23 mouse cellular contexts compared by ENCODE assay signal in the genomic region with DNA sequence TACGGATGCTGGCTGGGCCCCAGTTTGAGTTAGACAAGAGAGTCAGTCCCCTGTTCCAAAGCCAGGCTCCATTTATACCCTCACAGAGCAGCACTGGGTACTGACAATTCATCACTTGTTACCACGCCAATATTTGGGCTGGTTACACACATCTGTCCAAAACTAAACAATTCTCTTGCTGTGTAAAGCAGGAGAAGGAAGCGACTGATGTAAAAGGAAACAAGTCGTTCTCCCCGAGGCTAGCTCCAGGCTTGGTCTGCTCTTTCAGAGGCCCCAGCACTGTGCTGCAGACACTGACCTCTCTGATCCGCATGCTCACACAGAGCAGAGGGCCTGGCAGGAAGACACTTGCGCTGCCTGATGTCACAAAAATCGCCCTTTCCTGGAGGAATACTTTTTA. TPM values are rescaled to one million over a fixed set of nuclear protein-coding genes. Genes with fewer than 3 reads are reported as not detected.
DNase-seq lines count a peak whose midpoint lies in the region; ATAC-seq and TF ChIP-seq lines count a peak whose summit lies in the region.
"Had no signal": no experiment of that assay in that cellular context is flagged by ENCODE, and none has a peak within 500 bp of the region (broad histone marks: within the 10 kb centered on the region; RNA-seq: fewer than 3 reads in every experiment).

No protein-coding gene starts in this region.

- H3K4me1 ChIP-seq in forebrain, postnatal 0 days (ENCODE audit: insufficient read depth), result no peaks in the 10 kb centered on the region
- H3K4me1 ChIP-seq in forebrain, embryonic 15.5 days, result no peaks in the 10 kb centered on the region
- H3K4me1 ChIP-seq: forebrain, embryonic 12.5 days; limb, embryonic 15.5 days; midbrain, embryonic 10.5 days; neural tube, embryonic 12.5 days had no signal

- peak; percentile 50; the same call in 1 of the 2 replicates for ATAC-seq in forebrain, postnatal 0 days
- no peak for ATAC-seq in forebrain, embryonic 15.5 days (replicated peaks)
- ATAC-seq: activated CD4-positive, CD25-positive, alpha-beta regulatory T cell, adult 4 months; intestine, embryonic 16.5 days had no signal

- no peaks in the 10 kb centered on the region for H3K27me3 ChIP-seq in forebrain, postnatal 0 days (ENCODE audit: insufficient read depth, low read length)
- H3K27me3 ChIP-seq in forebrain, embryonic 15.5 days, result no peaks in the 10 kb centered on the region
- H3K27me3 ChIP-seq: forebrain, embryonic 12.5 days; limb, embryonic 15.5 days; liver, embryonic 15.5 days; neural tube, embryonic 12.5 days had no signal

- DNase-seq in forebrain, postnatal 0 days, result no peak
- peak in 1 of 2 experiments; percentile 49 for DNase-seq in layer of hippocampus, adult 2 months (ENCODE audit: low spot score in 2 of 2)
- DNase-seq in layer of hippocampus, adult 9-10 months (ENCODE audit: low spot score), result no peak
- DNase-seq in right cerebral cortex, adult 18-20 months, result peak; percentile 50
- no peak for DNase-seq in right cerebral cortex, postnatal 14 days
- no peak for DNase-seq in thymus, postnatal 14 days
- DNase-seq: adrenal gland, postnatal 14 days; cerebellum, adult 11 months; cerebellum, postnatal 14 days; gastrocnemius, postnatal 25 days; kidney, postnatal 36 days; right cerebral cortex, postnatal 25 days; thymus, postnatal 36 days had no signal

- peaks cover 72% of the 10 kb centered on the region for H3K36me3 ChIP-seq in forebrain, postnatal 0 days (ENCODE audit: insufficient read depth)
- H3K36me3 ChIP-seq in forebrain, embryonic 15.5 days, result peaks cover 92% of the 10 kb centered on the region

- no peak overlapping the region for H3K4me2 ChIP-seq in forebrain, postnatal 0 days (ENCODE audit: low read depth)
- H3K4me2 ChIP-seq in forebrain, embryonic 15.5 days (replicated peaks), result no peak overlapping the region
- H3K4me2 ChIP-seq: forebrain, embryonic 12.5 days; limb, embryonic 15.5 days; liver, embryonic 15.5 days; neural tube, embryonic 12.5 days had no signal

- H3K27ac ChIP-seq in forebrain, postnatal 0 days (ENCODE audit: low read depth, low read length), result no peak overlapping the region
- H3K27ac ChIP-seq in forebrain, embryonic 15.5 days (replicated peaks), result no peak overlapping the region
- H3K27ac ChIP-seq in layer of hippocampus, adult 2 months, result peak overlapping the region; percentile 72
- H3K27ac ChIP-seq: forebrain, embryonic 12.5 days; limb, embryonic 15.5 days; liver, embryonic 15.5 days; macrophage; midbrain, embryonic 10.5 days; neural tube, embryonic 12.5 days had no signal

- TF ChIP-seq CTCF in forebrain, postnatal 0 days (IDR thresholded peaks at IDR 0.05; ENCODE audit: low read depth), result no peak
- no peak for TF ChIP-seq CTCF in layer of hippocampus, adult 2 months (conservative IDR thresholded peaks at IDR 0.05)

- no peaks in the 10 kb centered on the region for H3K9me3 ChIP-seq in forebrain, postnatal 0 days (ENCODE audit: low read length)
- no peaks in the 10 kb centered on the region for H3K9me3 ChIP-seq in forebrain, embryonic 15.5 days
- H3K9me3 ChIP-seq: forebrain, embryonic 12.5 days; G1E; limb, embryonic 15.5 days; liver, embryonic 15.5 days; midbrain, embryonic 10.5 days; neural tube, embryonic 12.5 days had no signal

- H3K4me3 ChIP-seq in forebrain, postnatal 0 days (ENCODE audit: low read depth, low read length), result no peak overlapping the region
- no peak overlapping the region for H3K4me3 ChIP-seq in forebrain, embryonic 15.5 days
- no peak overlapping the region for H3K4me3 ChIP-seq in layer of hippocampus, adult 2 months
- H3K4me3 ChIP-seq: forebrain, embryonic 12.5 days; limb, embryonic 15.5 days; liver, embryonic 15.5 days; midbrain, embryonic 10.5 days; neural tube, embryonic 12.5 days had no signal

- H3K9ac ChIP-seq in forebrain, postnatal 0 days, result no peak overlapping the region
- no peak overlapping the region for H3K9ac ChIP-seq in forebrain, embryonic 15.5 days (replicated peaks)
- H3K9ac ChIP-seq: forebrain, embryonic 12.5 days; limb, embryonic 15.5 days; liver, embryonic 15.5 days; neural tube, embryonic 12.5 days had no signal

- 76% methylated on average over 8 of the region's 8 CpGs for WGBS in forebrain, postnatal 0 days
- WGBS in forebrain, embryonic 15.5 days, result 83% methylated on average over 8 of the region's 8 CpGs

RNA-seq across cellular contexts. Expression of a gene that starts 24.8 kb away (rescaled TPM):
- 59.8 and 66.9 TPM in 2 replicates for total RNA-seq in forebrain, postnatal 0 days (2014; rRNA removed)
- 42.8 and 51.5 TPM in 2 replicates for polyA plus RNA-seq in forebrain, postnatal 0 days (2015; fragmentation: Nextera tagmentation; extraction: Ambion mirVana)
- polyA plus RNA-seq in forebrain, embryonic 15.5 days (2015; fragmentation: Nextera tagmentation; extraction: Ambion mirVana), result 109 TPM in 2 replicates
- total RNA-seq in layer of hippocampus, adult 2 months (2021), result 10 to 100 TPM; 85.5 to 86.1 TPM

RNA-seq across cellular contexts. Expression of a gene that starts 24.8 kb away (rescaled TPM):
- 33.0 and 46.2 TPM in 2 replicates for total RNA-seq in forebrain, postnatal 0 days (2014; rRNA removed)
- polyA plus RNA-seq in forebrain, postnatal 0 days (2015; fragmentation: Nextera tagmentation; extraction: Ambion mirVana), result 60.7 and 67.7 TPM in 2 replicates
- polyA plus RNA-seq in forebrain, embryonic 15.5 days (2015; fragmentation: Nextera tagmentation; extraction: Ambion mirVana), result 87.5 and 89.0 TPM in 2 replicates
- total RNA-seq in layer of hippocampus, adult 2 months (2021), result 10 to 100 TPM; 25.9 to 26.3 TPM

RNA-seq across cellular contexts. Expression of a gene that starts 32.1 kb away (rescaled TPM):
- total RNA-seq in forebrain, postnatal 0 days (2014; rRNA removed), result 4.0 and 5.8 TPM in 2 replicates
- 7.3 and 7.5 TPM in 2 replicates for polyA plus RNA-seq in forebrain, postnatal 0 days (2015; fragmentation: Nextera tagmentation; extraction: Ambion mirVana)
- 5.2 and 6.2 TPM in 2 replicates for polyA plus RNA-seq in forebrain, embryonic 15.5 days (2015; fragmentation: Nextera tagmentation; extraction: Ambion mirVana)
- 1 to 10 TPM; 4.6 to 6.9 TPM for total RNA-seq in layer of hippocampus, adult 2 months (2021)
- polyA plus RNA-seq: G1E had no signal

RNA-seq across cellular contexts. Expression of a gene that starts 41.6 kb away (rescaled TPM):
- total RNA-seq in forebrain, postnatal 0 days (2014; rRNA removed), result 297 and 350 TPM in 2 replicates
- polyA plus RNA-seq in forebrain, postnatal 0 days (2015; fragmentation: Nextera tagmentation; extraction: Ambion mirVana), result 350 and 413 TPM in 2 replicates
- polyA plus RNA-seq in forebrain, embryonic 15.5 days (2015; fragmentation: Nextera tagmentation; extraction: Ambion mirVana), result 327 and 355 TPM in 2 replicates
- 100 to 1,000 TPM; 195 to 201 TPM for total RNA-seq in layer of hippocampus, adult 2 months (2021)

RNA-seq across cellular contexts. Expression of a gene that starts 56.4 kb away (rescaled TPM):
- 1.9 and 3.4 TPM in 2 replicates for total RNA-seq in forebrain, postnatal 0 days (2014; rRNA removed)
- 1.5 and 1.8 TPM in 2 replicates for polyA plus RNA-seq in forebrain, postnatal 0 days (2015; fragmentation: Nextera tagmentation; extraction: Ambion mirVana)
- polyA plus RNA-seq in forebrain, embryonic 15.5 days (2015; fragmentation: Nextera tagmentation; extraction: Ambion mirVana), result 1.4 and 1.8 TPM in 2 replicates
- total RNA-seq in layer of hippocampus, adult 2 months (2021), result under 1 TPM; 0.47 to 0.61 TPM
